Mouse (Mus musculus): ENCODE data around the gene Actr8.

- TF ChIP-seq MAFK (IDR thresholded peaks at IDR 0.05; ENCODE audit: insufficient read depth, low read depth, low read length) (no peak), CHD2 (IDR thresholded peaks at IDR 0.05; ENCODE audit: low read depth, low read length) (no peak), ZC3H11A (IDR thresholded peaks at IDR 0.05; ENCODE audit: borderline replicate concordance, low read depth, low read length) (no peak)
These were observed 19.2 kb downstream of the Actr8 start for GRCm38 (mm10) chr14:29997345-29997744.
